Mouse (Mus musculus) retina, postnatal 1 day (tissue): ENCODE data around the gene Get4.

Experiments used
- DNase-seq: peaks from one replicate; pipeline ENCODE4 v3.0.0-alpha.2; 2012

Get4 gene

GRCm38 (mm10) chr5:139243384-139243783 is 8.7 kb upstream of the Get4 start:
- DNase-seq, result peak; percentile 86

GRCm38 (mm10) chr5:139247767-139248166 is 4.4 kb upstream of the Get4 start:
- no peak for DNase-seq

DNA sequence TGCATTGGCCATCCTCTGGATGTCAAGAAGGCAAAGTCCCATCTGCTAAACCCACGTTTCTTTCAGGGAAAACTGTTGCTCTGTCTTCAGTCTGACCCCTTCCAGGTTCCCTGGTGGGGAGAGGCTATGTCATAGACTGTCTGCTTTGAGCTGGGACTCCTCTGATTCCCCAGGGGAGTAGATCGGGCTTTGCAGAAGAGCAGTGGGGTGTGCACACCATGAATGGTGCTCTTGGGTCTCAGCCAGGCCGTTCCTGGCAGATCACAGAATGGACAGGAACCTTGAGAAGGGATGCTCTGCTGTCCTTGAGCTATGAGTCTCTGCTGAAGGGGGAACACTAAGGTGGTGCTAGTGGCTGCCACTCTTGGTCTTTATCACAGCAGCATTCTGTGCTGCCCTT is 3.3 kb upstream of the Get4 start:
- DNase-seq, result no peak

DNA sequence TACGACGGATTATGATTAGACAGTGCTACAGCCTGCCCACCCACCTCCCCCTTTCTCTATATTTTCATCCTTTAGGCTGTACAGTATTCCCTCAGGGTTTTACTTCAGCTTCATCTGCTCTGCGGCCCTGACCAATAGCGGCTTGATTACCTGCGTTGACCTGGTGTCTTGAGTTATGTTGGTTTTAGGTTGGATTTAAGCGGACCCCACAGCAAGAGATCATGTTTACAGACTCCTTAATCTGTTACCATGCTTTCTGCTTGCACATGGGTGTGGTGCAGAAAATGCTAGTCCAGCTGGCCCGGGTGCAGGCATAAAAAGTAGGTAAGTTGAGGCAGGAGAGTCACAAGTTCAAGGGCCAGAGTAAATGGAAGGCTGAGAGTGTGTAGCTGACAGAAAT is 845 bp upstream of the Get4 start:
- no peak for DNase-seq

DNA sequence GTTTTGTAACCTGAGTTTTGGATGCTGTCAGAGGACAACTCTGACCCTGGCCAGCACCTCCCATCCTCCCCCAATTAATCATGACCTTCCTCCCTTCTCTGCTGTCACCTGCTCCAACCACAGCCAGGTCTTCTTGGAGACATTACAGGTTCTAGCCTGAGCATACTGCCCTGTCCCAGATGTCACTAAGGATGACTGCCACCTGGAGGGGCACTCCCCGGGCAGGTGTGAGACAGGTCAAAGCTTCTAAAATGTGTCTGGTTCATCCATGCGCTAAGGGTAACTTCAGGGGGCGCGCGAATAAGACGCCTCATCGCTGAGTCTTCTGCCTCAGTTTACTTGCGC is 416 bp upstream of the Get4 start:
- no peak for DNase-seq

DNA sequence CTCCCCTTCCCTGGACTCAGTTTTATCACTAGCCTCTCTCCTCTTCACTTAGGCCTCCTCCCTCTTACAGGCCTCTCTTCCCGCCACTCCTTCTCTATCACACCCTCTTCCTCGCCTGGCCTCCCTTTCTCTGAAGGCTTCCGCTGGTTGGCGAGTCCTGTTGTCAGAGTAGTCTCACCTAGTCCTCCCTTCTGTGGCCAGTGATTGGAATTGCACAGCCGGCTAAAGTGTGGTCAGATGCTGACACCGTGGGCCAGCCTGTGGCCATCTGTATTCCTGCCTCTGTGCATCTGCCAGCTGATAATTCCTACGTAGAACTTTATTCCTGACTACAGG is 754 bp downstream of the Get4 start:
- no peak for DNase-seq

DNA sequence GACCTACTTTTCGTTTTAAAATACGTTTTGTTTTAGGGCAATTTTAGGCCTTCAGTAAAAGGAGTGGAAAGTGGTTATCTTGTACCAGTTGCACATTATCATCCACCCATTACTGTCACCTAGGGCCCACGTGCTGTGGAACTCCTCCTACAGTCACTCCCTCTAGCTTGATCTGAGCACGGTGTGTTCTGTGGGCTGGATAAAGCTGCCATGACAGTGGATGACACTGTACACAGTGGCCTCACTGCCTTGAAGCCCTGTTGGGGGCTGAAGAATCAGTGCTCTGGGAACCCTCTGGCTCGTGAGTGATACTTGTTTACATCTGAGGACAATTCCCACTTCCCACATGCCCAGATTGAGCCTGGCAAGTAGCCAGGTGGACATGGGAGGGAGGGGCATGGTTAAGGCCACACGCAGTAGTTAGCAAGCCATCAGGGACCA is 1.2 kb downstream of the Get4 start:
- peak; percentile 62 for DNase-seq

- no peak for DNase-seq
Observed at GRCm38 (mm10) chr5:139254938-139255337, 2.8 kb downstream of the Get4 start.

GRCm38 (mm10) chr5:139255777-139256176 is 3.7 kb downstream of the Get4 start:
- no peak for DNase-seq

GRCm38 (mm10) chr5:139256211-139256765 is 4.2 kb downstream of the Get4 start:
- no peak for DNase-seq

- no peak for DNase-seq
Observed at GRCm38 (mm10) chr5:139257265-139257664, 5.1 kb downstream of the Get4 start.

GRCm38 (mm10) chr5:139257818-139258217 is 5.7 kb downstream of the Get4 start:
- no peak for DNase-seq

DNA sequence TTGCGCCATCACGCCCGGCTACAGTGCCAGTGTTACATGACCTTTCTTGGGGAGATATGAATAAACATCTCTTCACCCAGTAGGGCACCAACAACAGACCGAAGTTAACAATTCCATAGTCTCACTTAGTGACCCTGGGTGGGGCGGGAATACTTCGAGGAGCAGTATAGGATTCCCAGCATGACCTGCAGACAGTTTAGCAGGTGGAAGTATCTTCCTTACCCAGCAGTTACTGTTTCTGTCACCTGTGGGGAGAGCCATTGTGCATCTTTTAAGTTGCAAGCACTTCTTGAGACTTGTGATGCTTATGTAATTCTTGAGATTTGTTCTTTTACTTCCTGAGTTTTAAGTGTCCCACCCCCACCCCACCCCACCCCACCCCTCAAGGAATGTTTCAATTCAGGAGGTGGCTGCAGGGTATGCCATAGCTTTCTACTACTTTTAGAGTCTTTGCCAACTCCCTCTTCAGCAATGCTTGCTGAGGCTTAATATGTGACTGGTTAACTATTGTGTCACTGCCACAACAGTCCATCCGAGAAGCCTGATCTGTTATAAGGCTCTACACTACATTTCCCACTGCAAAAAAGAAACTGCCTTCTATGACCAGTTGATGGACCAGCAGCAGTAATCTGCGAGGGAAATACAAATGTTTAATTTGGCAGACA is 6.4 kb downstream of the Get4 start:
- no peak for DNase-seq

- no peak for DNase-seq
Observed at GRCm38 (mm10) chr5:139259853-139260252, 7.7 kb downstream of the Get4 start.

DNA sequence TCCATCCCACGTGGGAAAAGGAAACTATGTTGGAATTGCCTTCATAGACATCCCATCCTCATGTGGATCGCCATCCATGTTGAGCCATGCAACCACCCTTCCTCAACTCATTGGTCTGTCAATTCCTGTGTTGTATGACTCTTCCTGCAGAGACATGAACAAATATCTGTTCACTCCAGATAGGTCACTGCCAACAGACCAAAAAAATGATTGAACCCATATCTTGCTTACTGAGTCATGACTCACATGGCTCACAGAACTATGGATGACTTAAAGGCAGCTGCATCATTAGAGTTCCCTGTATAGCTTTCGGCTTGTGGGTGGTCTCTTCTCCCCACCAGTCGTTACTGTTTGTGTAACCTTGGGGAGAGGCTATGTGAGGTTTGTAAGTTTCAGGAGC is 9.3 kb downstream of the Get4 start:
- no peak for DNase-seq

- DNase-seq, result no peak
Observed at GRCm38 (mm10) chr5:139267661-139268060, 15.5 kb downstream of the Get4 start.

DNA sequence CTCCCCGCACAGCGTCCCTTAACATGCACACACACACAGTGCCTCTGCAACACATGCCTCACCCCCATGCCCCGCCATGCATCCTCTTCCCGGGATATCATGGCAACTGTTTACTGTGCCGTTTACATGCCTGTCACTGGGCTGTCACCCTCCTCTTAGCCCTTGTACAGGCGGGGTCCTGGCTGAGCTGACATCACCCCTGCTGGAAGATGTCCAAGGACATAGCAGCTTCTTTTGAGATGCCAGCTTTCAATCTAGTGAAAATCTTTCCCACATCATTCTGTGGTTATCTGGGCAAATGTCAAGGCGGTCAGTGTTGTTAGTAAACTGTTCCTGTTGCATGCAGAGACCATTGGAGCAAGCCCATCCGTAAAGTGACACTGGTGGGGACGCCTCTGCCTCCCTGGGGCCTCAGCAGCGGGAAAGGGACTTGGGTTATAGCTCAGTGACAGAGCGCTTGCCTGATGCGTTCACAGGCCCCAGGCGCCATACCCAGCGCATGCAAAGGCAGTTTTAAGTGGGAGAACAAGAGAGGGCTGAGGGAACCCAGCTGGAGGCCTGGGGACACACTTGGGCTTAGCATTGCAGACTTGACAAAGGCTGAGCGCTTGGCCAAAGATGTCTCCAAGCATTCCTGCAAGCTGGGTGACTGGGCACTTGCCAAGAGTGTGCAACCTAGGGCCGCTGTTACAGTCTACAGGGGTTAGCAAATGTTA is 18.8 kb downstream of the Get4 start:
- DNase-seq, result peak; percentile 50

DNA sequence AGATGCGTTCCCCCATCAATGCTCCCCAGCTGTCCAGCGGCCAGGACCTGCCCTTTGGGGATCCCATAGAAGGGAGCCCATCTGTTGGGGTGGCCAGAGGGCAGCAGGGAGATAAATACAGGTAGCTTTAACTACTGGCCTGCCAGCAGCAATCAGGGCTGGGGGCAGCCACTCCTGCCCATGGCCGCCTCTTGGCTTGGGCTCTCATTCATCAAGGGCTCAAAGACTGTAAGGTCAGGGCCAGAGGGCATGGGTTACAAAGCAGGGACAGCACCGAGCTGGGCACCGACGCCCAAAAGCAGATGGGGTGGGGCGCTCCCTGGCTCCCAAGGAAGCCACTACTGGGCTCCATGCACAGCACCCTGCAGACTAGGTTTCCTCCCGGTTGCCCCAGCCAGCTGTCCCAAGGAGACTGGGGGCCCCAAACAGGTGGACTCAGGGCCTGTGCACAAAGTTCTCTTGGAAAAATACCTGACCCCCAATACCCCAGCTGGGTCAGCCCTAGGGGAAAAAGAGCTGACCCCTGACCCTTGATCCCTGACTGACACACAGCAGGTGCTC is 19.9 kb downstream of the Get4 start:
- DNase-seq, result no peak

DNA sequence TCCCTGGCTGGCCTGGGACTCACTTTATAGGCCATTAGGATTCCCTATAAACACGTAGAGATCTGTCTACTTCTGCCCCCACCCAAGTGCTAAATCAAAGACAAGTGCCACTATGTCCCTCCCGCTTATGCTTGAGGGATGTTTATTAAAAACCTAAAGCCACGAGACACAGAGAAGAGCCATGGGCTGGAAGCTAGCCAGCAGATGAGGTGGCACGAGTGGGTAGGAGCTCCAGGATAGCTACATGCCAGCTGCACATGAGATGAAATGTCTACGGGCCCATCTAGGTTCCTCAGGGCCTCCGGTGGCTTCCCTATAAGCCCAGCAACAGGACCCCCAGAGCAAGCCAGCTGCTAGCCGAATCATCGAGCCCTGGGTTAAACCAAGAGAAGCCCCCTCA is 25.2 kb downstream of the Get4 start:
- DNase-seq, result no peak

DNA sequence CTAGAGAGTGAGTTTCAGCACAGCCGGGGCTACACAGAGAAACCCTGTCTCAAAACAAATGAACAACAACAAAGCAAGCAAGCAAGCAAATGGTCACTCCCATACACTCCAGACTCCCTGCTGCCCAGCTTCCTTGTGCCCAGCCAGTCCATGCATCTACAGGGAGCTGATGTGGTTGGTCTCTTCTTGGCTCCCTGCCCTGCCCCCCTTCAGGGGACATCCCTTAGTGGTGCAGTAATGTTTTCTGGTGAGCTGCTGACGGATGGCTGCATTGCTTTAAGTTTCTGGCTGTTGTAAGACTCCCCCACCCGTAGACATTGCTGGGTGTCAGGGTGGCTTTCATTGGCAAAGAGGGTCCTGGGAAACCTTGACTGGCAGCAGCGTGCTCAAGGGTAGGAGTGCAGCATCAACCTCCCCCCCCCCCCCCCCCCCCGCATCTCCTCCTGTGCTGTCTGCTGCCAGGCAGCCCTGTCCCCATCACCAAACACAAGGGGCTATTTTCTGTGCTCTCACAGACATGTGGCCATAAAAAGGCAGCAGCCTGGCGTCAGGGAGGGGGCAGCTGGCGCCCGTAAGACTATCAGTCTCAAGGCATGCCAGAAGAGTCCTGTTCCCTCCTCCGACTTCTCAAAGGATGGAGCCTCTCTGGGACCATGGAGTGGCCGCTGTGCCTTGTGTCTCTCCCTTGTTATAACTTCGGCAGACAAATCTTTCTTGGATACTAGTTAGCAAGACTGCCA is 29.4 kb downstream of the Get4 start:
- no peak for DNase-seq

GRCm38 (mm10) chr5:139282191-139282590 is 30.1 kb downstream of the Get4 start:
- peak; percentile 86 for DNase-seq

DNA sequence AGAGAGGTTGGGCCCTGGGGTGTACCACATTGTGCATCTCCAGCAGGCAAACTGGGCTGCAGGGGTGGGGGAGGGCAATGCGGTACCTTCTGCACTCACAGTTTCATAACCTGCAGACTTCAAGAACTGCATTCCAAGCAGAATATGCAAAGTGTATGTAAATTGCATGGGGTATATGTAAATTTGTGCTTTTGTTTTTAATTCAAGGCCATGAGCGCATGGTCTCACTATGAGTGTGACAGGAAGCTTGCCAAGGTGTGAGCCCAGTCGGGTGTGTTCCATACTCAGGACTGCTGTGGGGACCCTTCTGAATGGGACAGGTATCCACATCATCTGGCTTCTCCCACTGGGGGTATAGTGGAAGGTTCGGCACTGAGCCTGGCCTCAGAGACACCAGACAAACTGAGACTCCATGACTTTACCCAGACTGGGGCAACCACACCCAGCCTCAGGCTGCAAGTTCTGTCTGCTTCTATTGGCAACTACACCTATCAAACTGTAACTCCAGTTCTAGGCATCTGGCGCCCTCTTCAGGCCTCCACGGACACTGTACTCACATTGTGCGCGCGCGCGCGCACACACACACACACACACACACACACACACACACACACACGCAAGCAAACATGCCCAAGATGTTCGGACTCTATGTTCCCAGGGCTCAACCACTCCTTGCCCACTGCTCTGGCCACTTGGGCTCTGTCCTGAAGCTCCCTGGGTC is 31.5 kb downstream of the Get4 start:
- no peak for DNase-seq
